Mouse (Mus musculus): ENCODE measurements at regions not wholly inside any gene's neighbourhood (a gene's known extent, or its start where the extent isn't known, plus 50 kb on each side); places are given as distances from the start of the nearest gene placed in this dataset.

DNA sequence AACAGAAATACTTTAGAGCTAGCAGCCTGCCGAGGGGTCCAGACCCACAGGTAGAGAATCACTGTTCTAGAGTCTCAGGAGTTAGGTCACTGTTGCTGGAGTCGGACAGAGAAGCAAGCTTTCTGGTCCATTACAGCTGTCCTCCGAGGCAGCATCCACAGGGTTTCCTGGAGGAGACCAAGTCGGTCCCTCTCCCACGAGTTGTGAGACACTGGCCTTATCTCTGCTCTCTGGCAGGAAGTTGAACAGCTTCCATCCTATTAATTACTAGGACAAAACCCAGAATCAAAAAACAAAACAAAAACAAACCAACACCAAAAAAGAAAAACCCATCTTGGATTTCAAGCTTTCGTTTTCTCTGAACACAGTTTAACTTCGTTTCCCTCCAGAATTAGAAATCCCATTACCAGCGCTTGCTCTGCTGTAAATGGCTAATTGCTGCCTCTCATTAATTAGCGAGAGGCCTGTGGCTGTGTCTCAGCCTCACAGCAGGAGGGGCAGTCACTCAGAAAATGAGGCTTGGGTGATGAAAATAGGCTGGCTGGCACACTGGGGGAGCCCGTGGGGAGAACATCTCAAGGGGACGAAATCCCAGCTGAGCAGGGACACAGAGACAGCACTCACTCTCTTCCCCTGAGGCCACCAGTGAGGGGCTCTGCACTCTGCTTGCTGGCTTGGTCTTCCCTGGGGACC, 201.3 kb downstream of the Adgrd1 start:
- no peak for TF ChIP-seq CTCF (IDR thresholded peaks at IDR 0.05; ENCODE audit: borderline replicate concordance, insufficient read depth, low read length)
- TF ChIP-seq POLR2A (IDR thresholded peaks at IDR 0.05; ENCODE audit: low read depth, low read length) = no peak
- no peak overlapping the region for H3K4me3 ChIP-seq (ENCODE audit: insufficient read depth, low read length)
- H3K4me1 ChIP-seq (ENCODE audit: control insufficient read depth, insufficient read depth, low read length) = 0 out of 2 replicates have a peak, but pooled peaks cover 3% of the 10 kb centered on the region

DNA sequence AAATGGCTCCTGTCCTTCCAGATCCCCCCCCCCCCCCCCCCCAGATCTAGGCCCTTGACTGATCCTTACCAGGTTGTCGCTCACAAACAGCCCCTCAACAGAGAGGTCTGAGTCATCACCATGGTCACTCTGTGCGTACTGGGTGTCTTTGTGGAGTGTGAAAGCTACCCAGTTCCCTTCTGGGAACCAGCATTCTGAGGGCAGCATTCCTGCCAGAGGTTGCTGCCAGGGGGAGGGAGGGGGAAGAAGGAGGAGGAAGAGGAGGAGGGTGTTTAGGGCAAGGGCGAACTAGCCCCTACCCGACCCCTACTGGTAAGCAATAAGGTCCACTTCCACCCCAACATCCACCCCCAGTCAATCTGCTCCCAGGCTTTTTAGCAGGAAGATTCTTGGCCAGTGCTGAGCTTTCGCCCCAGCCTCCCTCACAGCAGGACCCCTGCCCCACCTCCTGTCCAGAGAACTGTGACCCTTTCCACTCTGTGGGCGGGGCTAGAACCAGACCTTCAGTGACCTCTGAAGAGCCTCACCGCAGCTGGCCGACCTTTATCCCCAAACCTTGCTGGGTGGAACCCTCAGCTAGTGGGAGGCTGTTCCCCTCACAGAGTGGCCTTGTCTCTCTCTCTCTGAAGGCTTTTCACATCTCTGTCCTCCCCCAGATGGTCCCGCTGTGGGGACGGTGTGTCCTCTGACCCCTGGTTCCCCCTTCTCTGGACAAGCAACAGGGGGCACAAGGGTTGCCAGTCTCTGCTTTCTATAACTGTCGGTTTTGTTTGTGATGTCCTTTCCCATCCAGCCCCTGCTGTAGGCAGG, 202.2 kb upstream of the Sfswap start:
- no peak for TF ChIP-seq CTCF (IDR thresholded peaks at IDR 0.05; ENCODE audit: borderline replicate concordance, insufficient read depth, low read length)
- TF ChIP-seq POLR2A (IDR thresholded peaks at IDR 0.05; ENCODE audit: low read depth, low read length) = no peak
- Histone ChIP-seq H3K4me3 (ENCODE audit: insufficient read depth, low read length) (no peak overlapping the region), H3K27ac (ENCODE audit: insufficient read depth, low read length) (no peak overlapping the region), H3K4me1 (ENCODE audit: control insufficient read depth, insufficient read depth, low read length) (0 out of 2 replicates have a peak, but pooled peaks cover 3% of the 10 kb centered on the region)

More for the DNA sequence above, 201.3 kb downstream of the Adgrd1 start:
- H3K27ac ChIP-seq (ENCODE audit: insufficient read depth, low read length) = no peak overlapping the region

DNA sequence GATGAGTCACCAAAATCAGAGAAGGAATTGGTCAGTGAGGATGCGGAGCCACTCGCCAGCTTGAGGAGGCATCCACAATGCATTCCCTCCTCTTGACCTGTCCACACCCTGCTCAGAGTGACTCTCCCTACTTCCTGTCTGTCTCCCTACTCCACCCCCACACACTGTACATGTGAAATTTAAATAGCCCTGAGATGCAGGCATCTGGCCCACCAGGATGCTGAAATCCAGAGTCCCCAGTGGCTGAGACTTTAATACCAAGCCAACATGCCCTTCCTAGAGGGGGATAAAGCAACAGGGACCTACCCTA, 201.6 kb upstream of the Sfswap start:
- TF ChIP-seq CTCF (IDR thresholded peaks at IDR 0.05; ENCODE audit: borderline replicate concordance, insufficient read depth, low read length) (no peak), POLR2A (IDR thresholded peaks at IDR 0.05; ENCODE audit: low read depth, low read length) (no peak)
- Histone ChIP-seq H3K4me1 (ENCODE audit: control insufficient read depth, insufficient read depth, low read length) (0 out of 2 replicates have a peak, but pooled peaks cover 3% of the 10 kb centered on the region), H3K4me3 (ENCODE audit: insufficient read depth, low read length) (no peak overlapping the region), H3K27ac (ENCODE audit: insufficient read depth, low read length) (no peak overlapping the region)

DNA sequence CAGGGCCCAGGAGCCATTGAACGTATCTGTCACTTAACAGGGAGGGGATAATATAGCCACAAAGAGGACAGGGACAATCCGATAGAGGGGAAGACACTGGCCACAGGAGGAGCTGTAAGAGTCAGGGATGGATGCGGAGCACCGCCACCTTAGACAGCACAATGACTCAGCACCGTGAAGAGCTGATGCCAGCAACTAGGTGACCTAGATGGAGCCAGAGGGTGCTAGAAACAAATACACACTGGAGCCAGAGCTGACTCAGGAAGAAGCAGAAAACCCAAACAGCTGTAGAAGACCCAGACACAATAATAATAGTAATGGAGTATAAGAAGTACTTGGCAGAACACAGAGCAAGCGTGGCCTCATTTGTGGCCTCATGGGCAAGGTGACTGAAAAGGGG, 200.6 kb upstream of the Sfswap start:
- TF ChIP-seq CTCF (IDR thresholded peaks at IDR 0.05; ENCODE audit: borderline replicate concordance, insufficient read depth, low read length) (no peak), POLR2A (IDR thresholded peaks at IDR 0.05; ENCODE audit: low read depth, low read length) (no peak)

DNA sequence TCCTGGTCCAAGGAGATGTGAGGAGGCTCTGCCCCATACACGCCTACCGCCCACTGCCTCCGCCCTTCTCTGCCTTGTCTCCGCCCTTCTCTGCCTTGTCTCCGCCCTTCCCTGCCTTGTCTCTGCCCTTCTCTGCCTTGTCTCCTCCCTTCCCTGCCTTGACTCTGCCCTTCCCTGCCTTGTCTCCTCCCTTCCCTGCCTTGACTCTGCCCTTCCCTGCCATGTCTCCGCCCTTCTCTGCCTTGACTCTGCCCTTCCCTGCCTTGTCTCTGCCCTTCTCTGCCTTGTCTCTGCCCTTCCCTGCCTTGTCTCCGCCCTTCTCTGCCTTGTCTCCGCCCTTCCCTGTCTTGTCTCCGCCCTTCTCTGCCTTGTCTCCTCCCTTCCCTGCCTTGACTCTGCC, 185.4 kb upstream of the Sfswap start:
- Histone ChIP-seq H3K27ac (ENCODE audit: insufficient read depth, low read length) (no peak overlapping the region), H3K4me1 (ENCODE audit: control insufficient read depth, insufficient read depth, low read length) (no peaks in the 10 kb centered on the region), H3K4me3 (ENCODE audit: insufficient read depth, low read length) (no peak overlapping the region)
- no peak for TF ChIP-seq POLR2A (IDR thresholded peaks at IDR 0.05; ENCODE audit: low read depth, low read length)
- TF ChIP-seq CTCF (IDR thresholded peaks at IDR 0.05; ENCODE audit: borderline replicate concordance, insufficient read depth, low read length) = no peak

More for the DNA sequence above, 200.6 kb upstream of the Sfswap start:
- Histone ChIP-seq H3K4me1 (ENCODE audit: control insufficient read depth, insufficient read depth, low read length) (0 out of 2 replicates have a peak, but pooled peaks cover 3% of the 10 kb centered on the region), H3K4me3 (ENCODE audit: insufficient read depth, low read length) (no peak overlapping the region), H3K27ac (ENCODE audit: insufficient read depth, low read length) (no peak overlapping the region)

DNA sequence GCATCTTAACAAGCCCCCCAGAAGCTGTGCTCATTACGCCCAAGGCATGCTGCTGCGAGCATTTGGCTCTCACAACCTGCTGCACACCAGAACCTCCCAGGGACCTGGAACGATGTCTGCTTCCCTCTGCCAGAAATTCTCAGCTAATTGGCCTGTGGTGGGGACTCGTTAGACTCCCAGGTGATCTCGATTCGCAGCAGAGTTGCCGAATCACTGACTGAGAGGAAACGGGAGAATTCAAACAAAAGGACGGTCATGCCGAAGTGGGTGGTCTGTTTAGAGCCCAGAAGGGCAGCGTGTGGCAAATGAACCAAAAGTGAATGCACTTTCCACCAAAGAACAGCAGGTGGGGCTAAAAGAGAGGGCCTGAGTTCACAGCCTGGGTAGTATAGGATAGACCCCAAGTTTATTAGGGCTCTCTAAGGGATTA, 169.9 kb upstream of the Sfswap start:
- no peaks in the 10 kb centered on the region for H3K4me1 ChIP-seq (ENCODE audit: control insufficient read depth, insufficient read depth, low read length)
- H3K27ac ChIP-seq (ENCODE audit: insufficient read depth, low read length) = no peak overlapping the region
- no peak overlapping the region for H3K4me3 ChIP-seq (ENCODE audit: insufficient read depth, low read length)
- TF ChIP-seq CTCF (IDR thresholded peaks at IDR 0.05; ENCODE audit: borderline replicate concordance, insufficient read depth, low read length) (no peak), POLR2A (IDR thresholded peaks at IDR 0.05; ENCODE audit: low read depth, low read length) (no peak)

DNA sequence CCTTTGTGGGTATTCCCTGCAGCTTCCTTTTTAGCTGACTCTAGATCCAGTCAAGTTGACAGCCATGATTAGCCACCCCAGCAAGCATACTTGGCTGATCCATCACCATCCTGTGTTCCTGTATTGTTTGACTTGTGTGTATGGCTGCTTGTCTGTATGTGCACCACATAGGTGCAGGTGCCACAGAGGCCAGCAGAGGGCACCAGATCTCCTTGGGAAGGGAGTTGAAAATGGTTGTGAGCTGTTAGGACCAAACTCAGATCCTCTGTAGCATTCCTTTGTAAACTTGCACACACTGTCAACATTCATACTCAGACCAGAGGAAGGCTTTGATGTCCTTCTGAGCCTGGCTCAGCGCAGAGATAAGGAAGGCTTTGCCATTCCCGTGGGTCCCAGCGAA, 169.0 kb upstream of the Sfswap start:
- Histone ChIP-seq H3K4me3 (ENCODE audit: insufficient read depth, low read length) (no peak overlapping the region), H3K27ac (ENCODE audit: insufficient read depth, low read length) (no peak overlapping the region), H3K4me1 (ENCODE audit: control insufficient read depth, insufficient read depth, low read length) (no peaks in the 10 kb centered on the region)
- TF ChIP-seq CTCF (IDR thresholded peaks at IDR 0.05; ENCODE audit: borderline replicate concordance, insufficient read depth, low read length) (no peak), POLR2A (IDR thresholded peaks at IDR 0.05; ENCODE audit: low read depth, low read length) (no peak)

DNA sequence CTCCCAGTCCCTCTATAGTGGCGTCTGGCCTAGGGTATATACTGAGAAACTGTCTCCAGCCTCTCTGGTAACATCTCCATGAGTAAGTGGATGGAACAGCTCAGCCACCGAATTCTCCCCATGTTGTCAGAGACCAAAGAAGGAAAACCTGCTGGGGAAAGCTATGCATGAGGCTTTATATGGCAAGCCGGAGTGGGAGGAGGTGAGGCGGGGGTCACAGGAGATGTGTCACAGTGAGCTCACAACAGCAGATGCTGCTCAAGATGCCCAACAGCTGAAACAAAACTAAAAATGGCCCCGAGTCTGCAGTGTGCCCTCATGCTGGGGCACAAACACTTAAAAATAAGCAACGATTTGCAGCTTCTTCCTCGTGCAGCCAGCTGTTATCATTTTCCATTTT, 162.5 kb upstream of the Sfswap start:
- no peaks in the 10 kb centered on the region for H3K4me1 ChIP-seq (ENCODE audit: control insufficient read depth, insufficient read depth, low read length)
- no peak for TF ChIP-seq CTCF (IDR thresholded peaks at IDR 0.05; ENCODE audit: borderline replicate concordance, insufficient read depth, low read length)
- TF ChIP-seq POLR2A (IDR thresholded peaks at IDR 0.05; ENCODE audit: low read depth, low read length) = no peak
- H3K4me3 ChIP-seq (ENCODE audit: insufficient read depth, low read length) = no peak overlapping the region
- H3K27ac ChIP-seq (ENCODE audit: insufficient read depth, low read length) = no peak overlapping the region

DNA sequence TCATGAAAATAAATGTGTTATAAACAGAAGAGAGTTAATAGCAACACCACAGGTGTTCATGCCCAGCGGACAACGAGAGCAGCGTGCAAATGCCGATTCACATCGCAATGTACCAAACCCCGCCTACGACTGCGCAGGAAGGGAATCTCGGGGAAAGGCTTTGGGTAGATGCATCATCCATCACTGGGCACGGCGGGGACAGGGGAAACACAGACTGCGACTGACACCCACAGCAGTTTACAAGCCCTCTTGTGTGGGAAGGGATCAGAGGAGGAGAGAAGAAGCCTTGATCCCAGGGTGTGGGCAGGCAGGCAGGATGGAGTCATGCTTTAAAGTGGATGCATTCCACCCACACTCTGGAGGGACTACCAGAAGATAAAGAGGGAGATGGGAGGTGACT, 157.0 kb upstream of the Sfswap start:
- H3K4me1 ChIP-seq (ENCODE audit: control insufficient read depth, insufficient read depth, low read length) = no peaks in the 10 kb centered on the region
- no peak for TF ChIP-seq POLR2A (IDR thresholded peaks at IDR 0.05; ENCODE audit: low read depth, low read length)
- TF ChIP-seq CTCF (IDR thresholded peaks at IDR 0.05; ENCODE audit: borderline replicate concordance, insufficient read depth, low read length) = no peak
- no peak overlapping the region for H3K4me3 ChIP-seq (ENCODE audit: insufficient read depth, low read length)
- no peak overlapping the region for H3K27ac ChIP-seq (ENCODE audit: insufficient read depth, low read length)

DNA sequence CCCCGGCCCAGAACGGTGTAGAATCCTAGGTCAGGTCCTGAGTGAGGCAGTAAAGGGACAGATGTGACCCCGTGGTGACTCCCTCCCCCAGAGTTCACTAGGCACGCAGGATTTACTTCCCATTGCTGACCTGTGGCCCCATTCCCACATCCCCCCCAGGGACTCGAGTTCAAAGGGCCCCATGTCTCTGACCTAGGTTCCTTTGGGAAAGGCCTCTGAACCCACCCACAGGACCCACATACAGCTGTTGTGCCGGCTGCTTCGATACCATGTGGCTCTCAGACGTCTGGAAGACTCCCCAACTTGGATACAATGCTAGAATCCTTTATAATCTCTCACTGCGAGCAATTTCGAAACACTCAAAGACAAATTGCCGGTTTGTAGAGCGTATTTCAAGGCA, 151.0 kb upstream of the Sfswap start:
- Histone ChIP-seq H3K4me3 (ENCODE audit: insufficient read depth, low read length) (no peak overlapping the region), H3K27ac (ENCODE audit: insufficient read depth, low read length) (no peak overlapping the region), H3K4me1 (ENCODE audit: control insufficient read depth, insufficient read depth, low read length) (no peaks in the 10 kb centered on the region)
- TF ChIP-seq POLR2A (IDR thresholded peaks at IDR 0.05; ENCODE audit: low read depth, low read length) (no peak), CTCF (IDR thresholded peaks at IDR 0.05; ENCODE audit: borderline replicate concordance, insufficient read depth, low read length) (no peak)
